Mouse (Mus musculus): ENCODE measurements around the gene Sertad2.
A peak's percentile ranks its signal among the peaks of the same experiment; 100 is the strongest.

Gene Sertad2

DNA sequence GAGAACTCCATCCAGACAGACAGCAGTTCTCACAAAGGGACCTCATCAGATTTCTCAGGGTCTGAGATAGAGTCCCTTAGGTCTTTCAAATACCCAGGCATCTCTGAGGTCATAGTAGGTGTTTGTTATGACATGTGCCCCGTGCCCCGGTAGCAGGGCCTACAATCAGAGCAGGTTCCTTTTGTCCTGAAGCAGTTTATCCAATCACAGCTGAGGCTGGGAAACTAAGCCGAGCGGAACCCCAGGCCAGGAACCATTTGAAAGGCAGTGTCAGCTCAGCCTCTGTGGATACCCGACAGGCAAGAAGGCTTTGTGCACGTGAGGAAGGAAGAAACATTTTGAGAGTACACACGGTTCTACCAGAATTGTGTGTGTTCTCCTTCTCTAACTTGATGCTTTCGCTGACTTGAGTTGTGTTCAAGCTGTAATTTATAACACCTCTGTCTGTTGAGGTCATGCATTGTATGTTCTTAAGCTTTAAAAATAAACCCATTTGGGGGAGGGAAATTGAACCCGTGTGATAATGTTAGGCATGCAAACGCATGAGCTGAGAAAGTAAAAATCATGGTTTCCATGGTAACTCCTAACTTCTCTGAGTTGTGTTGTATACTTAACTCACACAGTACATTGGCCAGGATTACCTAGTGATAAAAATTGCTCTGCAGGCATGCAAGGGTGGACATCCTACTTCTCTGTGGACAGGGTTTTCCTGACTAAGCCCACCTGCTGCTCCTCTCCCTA lies 104.1 kb downstream of the Sertad2 start:
- no peak for DNase-seq (ENCODE audit: low spot score)

DNA sequence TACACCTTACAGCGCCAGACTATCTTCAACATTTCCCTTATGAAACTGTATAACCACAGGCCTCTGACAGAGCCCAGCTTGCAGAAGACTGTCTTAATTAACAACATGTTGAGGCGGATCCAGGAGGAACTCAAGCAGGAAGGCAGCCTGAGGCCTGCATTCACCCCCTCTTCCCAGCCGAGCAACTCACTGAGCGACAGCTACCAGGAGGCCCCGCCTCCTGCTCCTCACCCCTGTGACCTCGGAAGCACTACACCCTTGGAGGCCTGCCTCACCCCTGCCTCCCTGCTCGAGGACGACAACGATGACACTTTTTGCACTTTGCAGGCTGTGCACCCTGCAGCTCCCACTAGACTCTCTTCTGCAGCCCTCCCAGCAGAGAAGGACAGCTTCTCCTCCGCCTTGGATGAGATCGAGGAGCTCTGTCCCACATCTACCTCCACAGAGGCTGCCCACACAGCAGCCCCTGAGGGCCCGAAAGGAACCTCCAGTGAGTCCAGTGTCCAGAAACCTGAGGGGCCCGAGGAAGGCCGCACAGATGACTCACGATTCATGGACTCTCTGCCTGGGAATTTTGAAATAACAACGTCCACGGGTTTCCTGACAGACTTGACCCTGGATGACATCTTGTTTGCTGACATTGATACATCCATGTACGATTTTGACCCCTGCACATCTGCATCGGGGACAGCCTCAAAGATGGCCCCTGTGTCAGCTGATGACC lies 105.0 kb downstream of the Sertad2 start:
- no peak for DNase-seq (ENCODE audit: low spot score)

DNA sequence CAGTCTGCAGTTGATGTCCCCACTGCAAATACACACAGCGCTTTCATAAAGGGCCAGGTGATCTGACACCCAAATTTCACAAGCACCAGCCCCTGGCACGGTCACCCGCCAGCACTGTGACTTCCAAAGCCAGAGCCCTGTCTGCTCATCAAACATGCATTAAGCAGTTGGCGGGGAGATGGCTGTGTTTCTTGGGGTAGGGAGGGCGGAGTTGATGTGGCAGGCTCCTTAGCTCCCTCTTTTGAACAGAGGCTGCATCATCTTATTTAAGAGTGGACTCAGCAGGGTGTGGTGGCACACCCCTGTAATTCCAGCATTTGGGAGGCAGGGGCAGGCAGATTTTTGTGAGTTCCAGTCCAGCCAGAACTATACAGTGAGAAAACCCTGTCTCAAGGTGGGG lies 106.4 kb downstream of the Sertad2 start:
- DNase-seq (ENCODE audit: low spot score): no peak

DNA sequence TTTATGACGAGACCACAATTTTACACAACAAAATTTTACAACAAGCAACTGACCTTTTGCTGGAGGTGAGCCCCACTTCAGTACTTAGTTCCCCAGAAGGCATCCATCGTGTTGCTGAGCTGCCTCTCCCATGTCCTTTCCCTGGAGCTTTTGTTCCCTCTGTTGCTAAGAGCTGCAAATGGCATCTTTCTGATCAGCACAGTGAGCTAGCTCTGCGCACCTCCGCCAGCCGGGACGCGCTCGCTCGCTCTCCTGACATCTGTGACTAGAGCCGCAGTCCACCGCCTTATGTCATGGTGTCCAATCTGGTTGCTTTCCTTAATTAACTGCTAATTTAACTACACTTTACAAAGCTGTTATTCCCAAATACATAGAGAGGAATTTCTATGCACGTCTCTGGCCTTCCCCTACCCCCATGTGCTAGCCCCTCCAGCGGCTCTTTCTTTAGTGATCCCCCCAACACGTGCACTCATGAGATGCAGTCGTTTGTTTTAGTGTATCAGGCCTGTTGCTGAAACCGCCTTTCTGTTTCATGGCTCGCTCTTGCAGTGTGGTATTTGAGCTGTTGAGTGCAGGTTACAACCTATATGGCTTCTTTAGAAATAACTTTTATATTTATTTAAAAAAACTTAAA lies 107.1 kb downstream of the Sertad2 start:
- no peak for DNase-seq (ENCODE audit: low spot score)

- no peak for DNase-seq (ENCODE audit: low spot score)
These were observed 108.1 kb downstream of the Sertad2 start for GRCm38 (mm10) chr11:20651166-20651565.

- DNase-seq (ENCODE audit: low spot score): no peak
These were observed 113.0 kb downstream of the Sertad2 start for GRCm38 (mm10) chr11:20655795-20656710.

GRCm38 (mm10) chr11:20656711-20657057 lies 113.6 kb downstream of the Sertad2 start:
- DNase-seq (ENCODE audit: low spot score): no peak

- no peak for DNase-seq (ENCODE audit: low spot score)
These were observed 116.0 kb downstream of the Sertad2 start for GRCm38 (mm10) chr11:20659094-20659493.

- no peak for DNase-seq (ENCODE audit: low spot score)
These were observed 117.4 kb downstream of the Sertad2 start for GRCm38 (mm10) chr11:20660111-20661097.

DNA sequence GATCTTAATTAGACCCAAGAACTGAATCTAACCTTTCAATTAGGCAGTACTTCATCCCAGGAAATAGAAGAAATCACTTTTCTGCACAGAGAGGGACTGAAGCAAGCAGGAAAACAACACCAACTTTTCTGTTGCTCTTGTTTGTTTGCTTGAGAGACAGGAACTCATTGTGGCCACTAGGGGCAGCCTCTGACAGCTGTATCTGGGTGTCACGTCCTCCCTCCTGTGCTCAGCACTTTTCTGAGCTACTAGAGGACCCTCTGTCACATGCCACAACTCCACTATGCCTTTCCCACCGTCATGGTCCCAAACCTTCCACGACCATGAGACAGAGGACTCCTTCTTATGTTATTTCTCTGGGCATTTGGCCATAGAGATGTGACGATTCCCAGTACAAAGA lies 118.6 kb downstream of the Sertad2 start:
- DNase-seq (ENCODE audit: low spot score): peak; percentile 40

- DNase-seq (ENCODE audit: low spot score): no peak
These were observed 119.8 kb downstream of the Sertad2 start for GRCm38 (mm10) chr11:20662811-20663210.

GRCm38 (mm10) chr11:20663580-20664198 lies 120.6 kb downstream of the Sertad2 start:
- DNase-seq (ENCODE audit: low spot score): no peak

DNA sequence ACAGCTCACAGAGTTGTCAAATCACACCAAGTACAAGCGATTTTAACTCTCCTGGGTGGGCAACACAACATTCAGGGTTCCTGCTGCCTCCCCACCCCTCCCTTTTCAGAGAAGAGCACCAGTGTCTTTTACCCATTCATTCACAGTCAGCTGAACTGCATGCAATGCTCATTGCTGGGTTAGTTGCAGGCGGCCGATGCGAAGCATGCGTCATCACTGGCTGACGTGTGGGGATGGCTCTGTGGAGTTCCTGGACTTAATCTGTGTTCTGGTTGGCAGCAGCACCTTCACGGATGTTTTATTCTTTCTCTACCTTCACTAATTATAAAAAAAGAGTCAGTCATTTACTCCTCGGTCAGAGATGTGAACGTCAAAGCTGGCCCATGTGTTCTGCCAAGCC lies 121.8 kb downstream of the Sertad2 start:
- DNase-seq (ENCODE audit: low spot score): no peak

DNA sequence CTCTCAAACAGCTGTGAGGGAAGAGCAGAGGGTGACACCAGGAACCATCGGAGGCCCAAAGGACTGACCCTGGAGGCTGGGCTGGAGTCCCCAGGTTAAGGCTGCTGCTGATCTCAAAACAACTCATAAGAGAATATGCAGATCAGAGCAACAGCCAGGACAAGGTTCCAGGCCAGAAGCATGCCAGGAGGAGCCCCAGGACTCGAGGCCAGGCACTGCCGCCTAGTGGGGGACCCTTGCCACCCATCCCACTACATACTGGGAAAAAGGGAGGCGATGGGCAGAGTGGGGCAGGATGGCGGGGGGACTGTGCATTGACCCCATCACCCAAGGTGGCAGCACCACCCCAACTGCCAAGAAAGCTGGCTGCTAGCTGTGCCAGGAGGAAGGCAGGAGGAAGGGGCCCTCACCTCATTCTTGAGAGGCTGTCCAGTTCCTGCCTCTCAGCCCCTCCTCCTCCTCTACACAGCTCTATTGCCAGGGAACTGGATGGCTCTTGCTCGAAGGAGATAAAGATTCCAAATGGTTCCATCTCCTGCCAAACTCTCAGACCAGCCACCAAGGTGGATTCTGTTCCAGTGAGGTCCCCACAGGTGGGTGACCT lies 128.8 kb downstream of the Sertad2 start:
- no peak for DNase-seq (ENCODE audit: low spot score)

GRCm38 (mm10) chr11:20672513-20672912 lies 129.5 kb downstream of the Sertad2 start:
- no peak for DNase-seq (ENCODE audit: low spot score)

GRCm38 (mm10) chr11:20679396-20679795 lies 136.3 kb downstream of the Sertad2 start:
- no peak for DNase-seq (ENCODE audit: low spot score)

GRCm38 (mm10) chr11:20680781-20681180 lies 137.7 kb downstream of the Sertad2 start:
- no peak for DNase-seq (ENCODE audit: low spot score)

GRCm38 (mm10) chr11:20681679-20682078 lies 138.6 kb downstream of the Sertad2 start:
- DNase-seq (ENCODE audit: low spot score): no peak

DNA sequence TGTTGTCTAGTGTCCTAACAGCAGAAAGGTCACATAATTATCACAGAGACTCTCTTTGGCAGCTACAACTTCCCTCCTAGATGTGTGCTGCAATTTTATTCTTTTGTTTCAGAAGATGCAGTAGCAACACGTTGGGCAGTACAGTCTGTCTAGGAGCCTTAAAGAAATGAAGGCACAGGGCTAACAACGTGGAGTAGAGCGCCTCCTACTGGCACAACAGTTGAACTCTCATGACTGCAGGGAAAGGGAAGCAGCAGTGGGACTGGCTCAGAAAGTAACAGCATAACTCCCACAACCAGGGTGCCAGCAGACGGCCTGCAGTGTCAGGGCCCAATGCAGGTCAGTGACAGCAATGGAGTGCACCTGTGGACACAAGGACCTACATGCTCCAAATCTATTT lies 147.9 kb downstream of the Sertad2 start:
- DNase-seq (ENCODE audit: low spot score): peak; percentile 64
